Mouse (Mus musculus) kidney, adult 2 months (tissue): ENCODE measurements at regions not wholly inside any gene's neighbourhood (a gene's known extent, or its start where the extent isn't known, plus 50 kb on each side); places are given as distances from the start of the nearest gene placed in this dataset.

Experiments
- CTCF ChIP-seq: fragments of 200-500 bp; conservative IDR thresholded peaks from 2 replicates; pipeline ENCODE4 v1.5.1; 2011; ENCODE audit warnings: low read depth, mild to moderate bottlenecking, control low read depth, low read length, moderate library complexity, mixed read lengths; ENCODE audit not compliant: insufficient read depth, insufficient read length
- POLR2A ChIP-seq: fragments of 200-500 bp; IDR thresholded peaks from one replicate; pipeline ENCODE4 v1.6.1; 2011; ENCODE audit warnings: low read depth, low read length, control low read depth

DNA sequence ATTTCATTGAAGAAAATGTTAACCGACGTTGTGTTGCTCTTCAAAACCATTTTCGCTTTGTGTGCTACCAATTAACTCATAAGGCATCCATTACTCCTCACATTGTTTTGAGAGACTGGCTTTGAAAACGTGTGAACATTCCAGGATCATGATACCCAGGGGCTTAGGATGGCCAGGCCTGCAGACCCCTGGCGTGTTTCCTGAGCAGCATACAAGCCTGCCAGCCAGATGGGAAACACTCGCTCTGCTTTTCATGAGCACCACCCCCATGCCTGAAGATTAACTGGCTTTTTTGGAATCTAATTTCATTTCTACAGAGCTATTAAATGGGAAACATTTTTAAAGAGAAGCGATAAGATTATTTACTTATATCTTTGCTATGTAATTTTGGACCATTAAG is 99.1 kb upstream of the Tns3 start:
- TF ChIP-seq CTCF (no peak), POLR2A (no peak)
